Mouse (Mus musculus) lung, adult 2 months (tissue): ENCODE results near the gene Prdx2.

ENCODE experiments used
- CTCF ChIP-seq: fragments of 200-500 bp; IDR thresholded peaks from 2 replicates; pipeline ENCODE4 v1.5.1; 2011; ENCODE audit warnings: mild to moderate bottlenecking, low read length, control low read depth; ENCODE audit not compliant: insufficient read depth
- POLR2A ChIP-seq: fragments of 200-500 bp; IDR thresholded peaks from 2 replicates; pipeline ENCODE4 v1.6.1; 2011; ENCODE audit warnings: low read depth, mild to moderate bottlenecking, control low read depth, low read length, borderline replicate concordance; ENCODE audit errors: extremely low read depth

DNA sequence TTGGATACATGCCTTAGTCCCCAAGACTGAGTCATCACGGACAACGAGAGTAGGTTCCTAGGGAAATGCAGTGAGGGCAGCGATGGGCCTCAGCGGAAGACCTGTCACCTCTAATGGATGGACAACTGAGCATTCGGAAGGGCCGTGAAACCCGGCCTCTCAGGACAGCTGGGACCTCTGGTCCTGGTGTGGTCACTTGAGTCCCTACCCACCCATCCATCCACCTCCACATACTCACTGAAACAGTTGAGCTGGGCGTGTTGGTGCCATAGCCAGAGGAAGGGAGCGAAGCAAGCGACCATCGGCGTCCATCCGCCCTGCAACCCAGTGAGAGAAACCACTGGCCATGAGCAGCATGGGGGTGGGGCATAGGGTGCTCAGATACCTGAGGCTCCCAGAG lies 38.8 kb upstream of the Prdx2 start:
- TF ChIP-seq CTCF (no peak), POLR2A (no peak)
